Mouse (Mus musculus): ENCODE measurements around the gene Pakap.

DNA sequence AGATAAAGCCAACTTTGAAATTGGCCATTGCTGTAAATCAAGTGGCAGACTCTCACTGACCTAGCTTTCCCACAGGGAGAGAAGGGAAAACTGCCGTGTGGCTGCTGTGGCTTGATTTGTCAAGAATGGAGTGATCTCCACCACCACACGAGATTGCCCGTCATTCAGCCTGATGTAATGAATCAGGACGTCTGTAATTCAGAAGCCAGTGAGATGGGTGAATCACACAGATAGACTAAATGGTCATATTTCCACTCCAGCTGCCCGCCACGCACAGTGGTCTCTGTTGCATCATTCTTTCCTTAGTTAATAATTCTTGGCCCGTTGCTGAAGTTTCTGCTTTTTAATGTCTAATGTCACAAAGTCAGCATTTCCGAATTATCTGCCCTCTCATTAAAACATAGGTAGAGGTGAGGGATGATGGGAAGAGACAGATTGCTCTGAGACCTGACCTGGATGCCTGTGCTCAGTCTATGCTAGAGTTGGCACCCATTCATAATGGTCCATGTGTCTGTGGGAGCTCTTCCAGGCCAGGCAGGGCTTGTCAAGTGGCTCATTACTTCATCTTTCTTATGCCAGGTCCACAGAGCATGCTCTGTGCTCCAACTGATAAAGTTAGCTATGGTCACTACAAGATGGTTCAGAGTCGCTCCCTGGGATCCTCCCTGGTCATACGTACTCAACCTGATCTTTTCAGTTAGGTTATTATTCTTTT, 34.1 kb downstream of the Pakap start:
- TF ChIP-seq CTCF (conservative IDR thresholded peaks at IDR 0.05; ENCODE audit: insufficient read depth, insufficient read length, low read depth, low read length), result no peak
- TF ChIP-seq POLR2A (IDR thresholded peaks at IDR 0.05; ENCODE audit: low read depth, low read length), result no peak
